Mouse (Mus musculus) kidney, postnatal 25 days (tissue): Measurements from ENCODE around the gene Chchd5.

ENCODE experiments used
- DNase-seq, 2 experiments: peaks; one replicate each; pipeline ENCODE4 v3.0.0; 2021; ENCODE audit warnings: mixed read lengths in 2 of 2

Chchd5 gene

GRCm38 (mm10) chr2:129129412-129129929, at the start of gene Chchd5:
Chchd5 (plus strand) TSS chr2:129129700.
- DNase-seq = peak; percentile 91 to 98

GRCm38 (mm10) chr2:129081097-129081496, 48.4 kb upstream of the Chchd5 start:
- DNase-seq = no peak

GRCm38 (mm10) chr2:129083514-129083913, 46.0 kb upstream of the Chchd5 start:
- no peak for DNase-seq

- DNase-seq = peak in 1 of 2 experiments; percentile 38
Observed at GRCm38 (mm10) chr2:129084959-129085358, 44.5 kb upstream of the Chchd5 start.

GRCm38 (mm10) chr2:129087520-129087919, 42.0 kb upstream of the Chchd5 start:
- DNase-seq = no peak

GRCm38 (mm10) chr2:129090370-129090769, 39.1 kb upstream of the Chchd5 start:
- no peak for DNase-seq

GRCm38 (mm10) chr2:129092810-129093209, 36.7 kb upstream of the Chchd5 start:
- no peak for DNase-seq

GRCm38 (mm10) chr2:129093926-129094724, 35.4 kb upstream of the Chchd5 start:
- peak; percentile 65 to 68 for DNase-seq

- peak; percentile 94 to 96 for DNase-seq
Observed at GRCm38 (mm10) chr2:129100784-129101310, 28.7 kb upstream of the Chchd5 start, which contains the start of gene Polr1b. Polr1b (plus strand) TSS chr2:129100995.

- no peak for DNase-seq
Observed at GRCm38 (mm10) chr2:129112924-129113323, 16.6 kb upstream of the Chchd5 start.

- peak; percentile 30 to 63 for DNase-seq
Observed at GRCm38 (mm10) chr2:129115706-129116367, 13.7 kb upstream of the Chchd5 start.

- DNase-seq = peak; percentile 51 to 77
Observed at GRCm38 (mm10) chr2:129116368-129116739, 13.1 kb upstream of the Chchd5 start.

- DNase-seq = no peak
Observed at GRCm38 (mm10) chr2:129118061-129118460, 11.4 kb upstream of the Chchd5 start.

- no peak for DNase-seq
Observed at GRCm38 (mm10) chr2:129121986-129122385, 7.5 kb upstream of the Chchd5 start.

- peak in 1 of 2 experiments; percentile 14 for DNase-seq
Observed at GRCm38 (mm10) chr2:129129987-129130545, 566 bp downstream of the Chchd5 start.

GRCm38 (mm10) chr2:129130776-129131175, 1.3 kb downstream of the Chchd5 start:
- DNase-seq = no peak

GRCm38 (mm10) chr2:129132231-129132630, 2.7 kb downstream of the Chchd5 start:
- no peak for DNase-seq

- DNase-seq = no peak
Observed at GRCm38 (mm10) chr2:129133006-129133805, 3.7 kb downstream of the Chchd5 start.

GRCm38 (mm10) chr2:129139906-129140305, 10.4 kb downstream of the Chchd5 start:
- DNase-seq = no peak

- no peak for DNase-seq
Observed at GRCm38 (mm10) chr2:129148836-129149235, 19.3 kb downstream of the Chchd5 start.

GRCm38 (mm10) chr2:129150386-129150785, 20.9 kb downstream of the Chchd5 start:
- no peak for DNase-seq

- no peak for DNase-seq
Observed at GRCm38 (mm10) chr2:129151111-129151510, 21.6 kb downstream of the Chchd5 start.
